Mouse (Mus musculus) cortical plate, adult 2 months (tissue): ENCODE measurements at regions not wholly inside any gene's neighbourhood (a gene's known extent, or its start where the extent isn't known, plus 50 kb on each side); places are given as distances from the start of the nearest gene placed in this dataset.

Source experiments
- CTCF ChIP-seq: fragments of 200-500 bp; IDR thresholded peaks from 2 replicates; pipeline ENCODE4 v1.5.1; 2011; ENCODE audit warnings: mild to moderate bottlenecking, control low read depth, low read length; ENCODE audit not compliant: insufficient read depth; ENCODE audit errors: extremely low read depth
- POLR2A ChIP-seq: fragments of 200-500 bp; IDR thresholded peaks from 2 replicates; pipeline ENCODE4 v1.6.1; 2011; ENCODE audit warnings: mild to moderate bottlenecking, low read length, control low read depth; ENCODE audit not compliant: insufficient read depth; ENCODE audit errors: extremely low read depth

- TF ChIP-seq POLR2A (no peak), CTCF (no peak)
Observed at GRCm38 (mm10) chr9:76646383-76646782, 79.5 kb upstream of the Fam83b start.
